Mouse (Mus musculus) c-Kit-negative CD71-positive TER-119-positive erythroid progenitor cells, embryonic 14.5 days (primary cell): ENCODE results near the gene Myo18a.

Experiments used
- DNase-seq: peaks from one replicate; pipeline ENCODE4 v3.0.0-alpha.2; 2013; ENCODE audit warnings: low read depth, low spot score

Gene Myo18a

GRCm38 (mm10) chr11:77871436-77871835 is 108.4 kb downstream of the Myo18a start:
- no peak for DNase-seq

DNA sequence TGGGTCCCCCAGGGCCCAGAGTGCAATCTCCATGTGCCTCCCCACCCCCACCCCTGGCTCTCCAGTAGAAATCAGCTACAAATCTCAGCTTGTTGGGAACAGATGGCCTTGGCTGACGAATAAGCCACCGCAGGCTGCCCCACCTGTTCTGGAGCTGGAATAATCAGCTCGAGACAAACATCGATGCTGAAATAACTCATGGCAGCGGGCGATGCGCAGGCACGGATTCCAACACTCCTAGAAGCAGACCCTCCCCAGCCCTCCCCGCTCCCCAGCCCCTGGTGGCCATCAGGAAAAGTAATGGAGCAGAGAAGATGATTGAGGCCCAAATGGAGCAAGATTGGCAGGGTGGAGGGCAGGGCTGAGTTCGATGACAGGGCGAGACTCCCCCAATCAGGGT is 109.2 kb downstream of the Myo18a start:
- no peak for DNase-seq

GRCm38 (mm10) chr11:77872685-77873084 is 109.6 kb downstream of the Myo18a start:
- no peak for DNase-seq

DNA sequence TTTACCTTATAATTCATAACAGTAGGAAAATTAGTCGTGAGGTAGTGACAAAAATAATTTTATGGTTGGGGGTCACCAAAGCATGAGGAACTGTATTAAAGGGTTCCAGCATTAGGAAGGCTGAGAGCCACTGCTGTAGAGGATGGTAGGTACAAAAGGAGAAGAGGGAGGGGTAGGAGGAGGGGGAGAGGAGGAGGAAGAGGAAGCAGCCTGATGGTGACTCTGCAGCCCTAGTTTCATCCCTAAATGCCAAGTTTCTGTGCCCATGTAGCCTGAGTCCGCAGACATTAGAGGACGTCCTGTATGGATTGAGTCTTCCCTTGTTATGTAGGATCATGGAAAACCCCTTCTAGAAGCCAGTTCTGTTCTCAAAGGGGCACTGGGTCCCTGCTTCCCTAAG is 110.1 kb downstream of the Myo18a start:
- DNase-seq = no peak

- DNase-seq = no peak
Measured at GRCm38 (mm10) chr11:77874685-77875231, 111.7 kb downstream of the Myo18a start.

- DNase-seq = no peak
Measured at GRCm38 (mm10) chr11:77875269-77875668, 112.2 kb downstream of the Myo18a start.

DNA sequence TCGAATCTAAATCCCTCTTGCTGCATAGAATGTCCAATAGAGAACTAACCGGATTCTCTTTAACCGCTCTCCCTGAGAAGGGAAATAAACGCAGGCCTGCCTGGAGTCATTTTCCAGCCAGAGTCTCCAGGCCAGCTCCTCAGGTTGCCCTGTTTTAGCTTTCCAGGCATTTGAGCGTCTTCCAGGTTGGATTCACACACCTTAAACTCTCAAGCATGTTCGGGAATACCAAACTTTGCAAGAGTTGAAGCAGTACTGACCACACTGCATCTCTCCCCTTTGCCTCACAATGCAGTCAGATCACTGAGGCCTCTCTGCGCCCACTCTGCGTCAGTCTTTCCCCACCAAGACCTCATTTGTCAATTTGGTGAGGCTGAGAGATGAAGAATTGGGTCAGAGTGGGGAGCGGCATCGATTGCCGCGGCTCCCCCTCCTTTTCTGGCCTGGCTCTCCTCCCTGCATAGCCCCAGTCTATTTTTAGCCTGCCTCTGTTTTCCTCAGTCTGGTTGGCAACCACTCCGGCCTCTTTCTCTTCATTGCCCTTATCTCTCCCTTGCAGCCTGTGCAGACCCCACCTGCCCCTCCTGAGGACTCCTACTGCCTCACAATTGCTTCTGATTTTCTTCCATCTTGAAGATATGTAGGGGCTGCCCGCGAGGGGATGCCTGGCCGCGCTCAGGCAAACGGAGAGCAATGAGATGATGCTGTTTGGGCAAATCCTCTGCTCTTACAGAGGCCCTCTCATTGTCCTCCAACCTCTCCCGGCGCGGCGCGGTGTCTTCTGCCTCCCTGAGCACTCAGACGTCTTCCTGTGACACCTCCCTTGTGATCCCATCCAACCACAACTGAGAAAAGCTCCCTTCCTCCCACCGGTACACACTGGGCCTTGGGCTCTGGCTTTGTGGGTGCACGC is 113.1 kb downstream of the Myo18a start:
- no peak for DNase-seq

- no peak for DNase-seq
Measured at GRCm38 (mm10) chr11:77876760-77877148, 113.7 kb downstream of the Myo18a start.

DNA sequence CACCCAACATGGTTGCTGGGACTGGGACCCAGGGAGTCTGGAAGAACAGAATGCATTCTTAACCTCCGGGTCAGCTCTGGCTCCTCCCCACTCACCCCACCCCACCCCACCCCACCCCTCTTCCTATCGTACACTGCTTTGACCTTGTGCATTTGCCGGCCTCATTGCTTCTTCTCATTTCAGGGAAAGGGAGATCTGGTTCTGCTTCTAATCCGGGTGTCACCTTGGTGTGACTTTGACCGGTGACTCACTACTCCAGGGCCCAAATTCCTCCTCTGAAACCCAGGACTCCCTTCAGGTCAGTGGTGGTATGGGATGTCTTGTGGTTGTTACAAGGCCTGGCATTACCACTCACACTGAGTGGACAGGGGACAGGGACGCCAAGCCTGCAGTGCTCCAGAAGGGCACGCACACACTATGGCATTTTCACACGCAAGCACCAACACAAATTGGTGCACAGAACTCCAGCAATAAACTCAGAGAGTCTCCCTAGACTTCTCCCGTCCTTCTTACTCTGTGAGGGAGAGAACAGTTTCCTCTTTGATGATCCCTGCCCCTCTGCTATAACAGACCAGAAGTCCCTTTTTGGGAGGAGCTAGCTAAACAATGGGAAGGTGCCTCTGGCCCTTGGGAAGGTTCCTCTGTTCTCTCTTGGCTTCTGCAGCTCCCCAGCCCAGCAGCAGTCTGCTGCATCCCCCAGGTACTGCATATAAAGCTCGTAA is 121.6 kb downstream of the Myo18a start:
- no peak for DNase-seq

- no peak for DNase-seq
Measured at GRCm38 (mm10) chr11:77885246-77885575, 122.2 kb downstream of the Myo18a start.

- DNase-seq = no peak
Measured at GRCm38 (mm10) chr11:77887373-77887960, 124.4 kb downstream of the Myo18a start.

DNA sequence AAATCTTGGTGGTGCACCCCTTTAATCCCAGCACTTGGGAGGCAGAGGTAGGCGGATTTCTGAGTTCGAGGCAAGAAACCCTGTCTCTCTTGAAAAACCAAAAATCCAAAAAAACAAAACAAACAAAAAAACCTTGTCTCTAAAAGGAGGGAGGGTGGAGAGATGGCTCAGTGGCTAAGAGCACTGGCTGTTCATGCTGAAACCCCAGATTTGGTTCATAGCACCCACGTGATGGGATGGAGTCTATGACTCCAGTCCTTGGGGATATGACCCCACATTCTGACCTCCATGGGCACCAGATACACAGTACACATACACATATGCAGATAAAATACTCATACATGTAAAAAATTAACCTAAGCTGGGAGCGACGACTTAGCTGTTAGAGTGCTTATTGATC is 125.8 kb downstream of the Myo18a start:
- no peak for DNase-seq

DNA sequence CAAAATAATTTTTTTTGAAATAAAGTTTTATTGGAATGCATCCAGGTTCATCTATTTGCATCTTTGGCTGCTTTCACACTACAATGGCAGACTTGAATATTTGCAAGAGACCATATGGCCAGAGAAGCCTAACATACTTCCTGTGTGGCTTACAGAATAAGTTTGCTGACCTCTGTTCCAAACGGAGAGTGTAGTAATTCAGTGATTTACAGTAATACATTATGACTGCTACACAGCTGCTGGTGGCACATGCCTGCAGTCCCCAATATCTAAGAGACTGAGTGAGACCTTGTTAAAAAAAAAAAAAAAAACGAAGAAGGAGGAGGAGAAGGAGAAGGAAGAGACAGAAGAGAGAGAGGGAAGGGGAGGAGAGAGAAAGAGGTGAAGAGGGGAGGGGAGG is 126.4 kb downstream of the Myo18a start:
- DNase-seq = no peak

DNA sequence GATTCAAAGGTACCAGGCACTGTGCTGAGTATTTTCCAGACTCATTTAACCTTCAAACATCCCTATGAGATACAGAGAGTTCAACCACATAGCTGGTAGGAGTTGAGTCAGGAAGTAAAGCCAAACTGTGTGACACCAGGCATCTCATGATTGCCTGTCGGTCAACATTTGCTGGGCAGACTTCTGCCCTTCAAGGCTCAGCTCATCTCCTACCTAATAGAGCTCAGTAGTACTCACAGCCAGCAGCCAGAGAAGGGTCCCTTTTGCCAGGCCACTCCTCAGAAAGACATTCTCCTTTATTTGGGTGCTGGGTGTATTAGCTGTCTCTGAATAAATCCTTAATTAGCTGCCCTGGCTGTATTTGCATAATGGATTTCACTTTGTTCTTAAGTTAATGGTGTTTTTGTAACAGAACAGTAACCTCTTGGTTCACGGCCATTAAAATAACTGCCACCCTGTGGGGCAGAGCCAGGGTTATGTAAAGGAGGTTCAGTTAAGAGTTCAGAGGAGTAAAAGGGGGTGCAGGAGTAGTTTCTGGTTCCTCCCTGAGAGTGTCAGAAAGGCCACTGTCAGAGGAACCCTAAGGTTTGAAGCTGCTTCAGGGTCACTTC is 127.7 kb downstream of the Myo18a start:
- DNase-seq = no peak

GRCm38 (mm10) chr11:77892883-77893282 is 129.8 kb downstream of the Myo18a start:
- no peak for DNase-seq

- no peak for DNase-seq
Measured at GRCm38 (mm10) chr11:77893283-77893682, 130.2 kb downstream of the Myo18a start.

DNA sequence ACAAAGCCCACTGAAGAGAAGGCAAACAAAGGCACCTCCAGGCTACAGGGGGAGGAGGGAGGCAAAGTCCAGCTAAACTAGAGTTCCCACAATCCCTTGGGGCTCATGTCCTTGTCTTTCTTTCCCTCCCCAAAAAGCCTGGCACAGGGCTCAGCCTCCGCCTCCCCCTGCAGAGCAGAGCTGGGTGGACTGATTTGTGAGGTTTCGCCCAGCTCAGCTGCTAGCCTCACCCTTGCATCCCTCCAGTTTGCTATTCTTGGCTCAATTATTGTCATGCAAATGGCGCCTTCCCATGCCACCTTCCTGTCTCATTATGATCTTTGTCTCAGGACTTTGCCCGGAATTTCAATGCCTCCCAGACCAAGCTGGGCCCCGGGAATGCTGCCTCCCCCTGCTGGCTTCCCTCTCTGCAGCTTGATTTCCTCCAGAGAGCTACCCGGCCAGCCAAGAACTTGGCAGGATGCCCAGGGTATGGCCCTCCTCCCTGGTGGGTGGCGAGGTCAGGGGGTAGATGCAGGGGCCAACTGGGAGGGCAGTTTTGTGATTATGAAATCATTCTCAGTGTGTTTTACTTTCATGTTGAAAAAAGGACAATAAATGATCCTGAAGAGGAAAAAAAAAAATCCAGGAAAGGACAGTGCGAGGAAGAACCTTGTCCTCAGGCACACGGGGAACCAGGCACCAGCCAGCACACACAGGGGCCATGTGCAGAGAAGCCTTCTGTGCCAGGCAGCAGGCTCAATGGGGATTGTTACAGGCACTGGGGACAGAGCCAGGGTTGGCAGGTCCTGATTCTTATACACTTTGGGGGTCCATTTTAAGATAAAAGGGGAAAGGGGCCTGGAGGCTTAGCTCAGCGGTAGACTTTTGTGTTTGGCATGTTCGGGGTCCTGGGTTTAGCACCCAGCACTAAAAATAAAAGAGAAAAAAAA is 131.0 kb downstream of the Myo18a start, which contains the start of gene Pipox:
TSS of gene Pipox (minus strand) at position 310 of the 932 bp plus-strand sequence.
- no peak for DNase-seq

GRCm38 (mm10) chr11:77894967-77895366 is 131.9 kb downstream of the Myo18a start:
- no peak for DNase-seq

DNA sequence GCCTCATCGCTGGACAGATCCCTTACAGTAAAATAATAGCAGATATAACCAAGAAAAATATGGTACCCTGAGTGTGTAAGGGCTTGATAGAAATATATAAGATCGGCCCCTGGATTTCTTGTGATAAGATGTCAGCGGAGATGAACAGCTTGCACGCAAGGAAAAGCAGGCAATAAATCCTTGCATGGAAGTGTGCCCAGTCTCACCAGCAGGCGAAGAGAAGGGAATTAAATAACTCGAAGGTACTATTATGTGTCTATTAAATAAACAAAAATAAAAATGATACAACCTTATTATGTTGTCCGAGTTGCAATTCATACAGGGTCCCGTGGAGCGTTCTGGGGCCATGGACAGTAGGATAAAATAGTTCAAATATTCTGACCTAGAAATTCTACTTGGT is 133.0 kb downstream of the Myo18a start:
- DNase-seq = no peak

GRCm38 (mm10) chr11:77896480-77896819 is 133.4 kb downstream of the Myo18a start:
- DNase-seq = no peak
